Mouse (Mus musculus): ENCODE results near the gene Gm10647. TPM values are rescaled to one million over a fixed set of nuclear protein-coding genes. Genes with fewer than 3 reads are reported as not detected.
"Not testable (repeated sequence)": the region's sequence is repeated elsewhere in the genome, so short reads cannot be mapped to it uniquely, and the experiment has no call there.

The Gm10647 gene
- under 1 TPM in 1 of 2 experiments, not detected in 1; 0.35 TPM for total RNA-seq (2021)
- long read RNA-seq, experiment 1 = 0 reads
- long read RNA-seq, experiment 2 = 0 reads

- DNase-seq = no peak
Measured at GRCm38 (mm10) chr9:66796739-66797138, at the start of gene Gm10647. Gene Gm10647 (plus strand): TSS chr9:66797039.

GRCm38 (mm10) chr9:66748390-66748789 is 48.4 kb upstream of the Gm10647 start:
- DNase-seq = no peak

GRCm38 (mm10) chr9:66752849-66753248 is 44.0 kb upstream of the Gm10647 start:
- no peak for DNase-seq

GRCm38 (mm10) chr9:66760991-66761390 is 35.8 kb upstream of the Gm10647 start:
- no peak for DNase-seq

GRCm38 (mm10) chr9:66768721-66769120 is 28.1 kb upstream of the Gm10647 start:
- DNase-seq = no peak

GRCm38 (mm10) chr9:66769275-66769674 is 27.6 kb upstream of the Gm10647 start:
- no peak for DNase-seq

DNA sequence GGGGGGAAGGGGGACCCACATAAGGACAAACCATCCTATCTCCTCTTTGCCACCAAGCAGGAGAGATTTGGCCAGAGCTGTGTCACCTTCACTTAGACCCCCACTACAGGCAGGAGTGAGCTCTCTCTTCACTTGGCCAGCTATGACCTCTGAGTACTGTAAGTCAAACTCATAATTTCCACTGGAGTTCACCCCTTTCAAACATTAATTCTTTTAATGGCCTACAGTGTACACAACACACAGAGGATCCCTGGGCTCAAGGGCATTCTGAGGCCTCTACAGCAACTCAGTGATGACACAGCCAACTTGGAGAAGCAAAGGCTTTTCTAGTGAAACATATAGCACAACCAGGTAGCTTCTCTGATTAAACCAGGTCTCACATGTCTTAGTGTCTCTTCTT is 26.1 kb upstream of the Gm10647 start:
- no peak for DNase-seq

DNA sequence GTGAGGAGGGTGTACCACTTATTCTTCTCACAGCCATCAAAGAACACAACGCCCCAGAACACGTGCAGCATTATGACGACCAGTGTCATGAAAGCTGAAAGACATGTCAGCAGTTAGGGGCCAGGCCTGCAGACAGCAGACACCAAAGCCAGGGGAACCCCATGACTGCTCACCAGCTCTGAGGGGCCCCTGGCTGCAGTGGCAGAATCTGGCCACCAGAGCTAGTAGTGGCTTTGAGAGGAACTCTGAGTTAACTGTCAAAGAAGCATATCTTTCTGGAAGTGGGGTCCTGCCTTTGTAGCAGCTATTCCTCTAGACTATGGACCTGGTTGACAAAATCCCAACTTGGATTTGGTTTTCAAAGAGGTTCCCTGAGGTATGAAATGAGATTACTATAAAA is 12.3 kb upstream of the Gm10647 start:
- DNase-seq = not testable (repeated sequence)

DNA sequence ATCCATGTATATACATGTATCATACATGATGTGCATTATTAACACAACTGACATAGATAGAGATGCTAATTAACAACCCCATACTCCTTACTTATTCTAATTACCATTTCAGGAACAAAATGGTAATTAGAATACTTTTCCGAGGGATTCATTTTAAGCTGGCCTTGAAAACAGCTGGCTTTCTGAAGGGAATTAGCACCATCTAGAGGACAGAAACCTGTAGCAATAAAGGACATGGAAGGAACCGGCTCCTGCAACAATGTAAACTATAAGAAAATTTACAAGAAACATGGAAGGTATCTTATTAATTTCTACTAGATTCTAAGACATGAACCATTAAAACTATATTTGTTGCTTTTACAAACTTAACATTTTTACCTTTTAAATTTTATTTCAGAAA is 9.0 kb upstream of the Gm10647 start:
- no peak for DNase-seq

GRCm38 (mm10) chr9:66794629-66795463 is 2.0 kb upstream of the Gm10647 start:
- no peak for DNase-seq

GRCm38 (mm10) chr9:66795464-66796324 is 1.1 kb upstream of the Gm10647 start, which contains the start of gene Aph1b:
Gene Aph1b (minus strand): TSS chr9:66795490.
- DNase-seq = peak; percentile 98

DNA sequence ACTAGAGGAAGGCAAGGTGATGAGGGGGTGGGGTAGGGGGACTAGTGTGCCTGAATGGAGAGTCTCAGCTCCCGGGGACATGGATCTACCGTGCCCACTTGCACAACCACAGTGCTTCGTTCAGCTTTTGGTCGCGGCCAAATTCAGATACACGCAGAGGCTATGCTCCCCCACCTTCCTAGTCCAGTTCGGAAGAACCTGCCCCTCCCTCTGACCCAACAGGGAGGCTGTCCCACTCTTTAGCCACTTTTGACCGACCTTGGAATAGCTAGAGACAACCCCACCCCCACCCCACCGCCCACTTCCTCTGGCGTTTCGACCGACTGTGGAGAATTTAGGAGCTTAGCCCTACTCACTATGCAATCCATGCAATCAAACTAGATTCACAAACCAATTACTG is 5.1 kb downstream of the Gm10647 start:
- no peak for DNase-seq

DNA sequence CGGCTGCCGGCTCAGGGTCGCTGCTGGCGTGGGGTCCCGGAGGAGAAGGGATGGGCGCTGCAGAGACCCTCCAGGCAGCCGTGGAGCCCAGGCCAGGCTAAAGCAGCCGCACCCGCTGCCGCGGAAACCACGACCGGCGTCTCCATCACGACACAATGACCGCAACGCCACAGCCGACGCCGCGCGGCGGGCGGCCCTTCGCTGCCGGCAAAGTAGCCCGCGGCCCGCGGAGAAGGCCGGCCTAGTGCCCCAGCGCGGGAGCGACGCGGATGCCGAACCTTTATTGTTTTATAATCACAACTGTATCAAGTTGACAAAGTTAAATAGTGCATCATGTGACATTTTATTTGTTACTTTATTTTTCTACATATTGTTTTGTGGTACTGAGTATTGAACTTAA is 9.1 kb downstream of the Gm10647 start:
- DNase-seq = not testable (repeated sequence)

- DNase-seq = no peak
Measured at GRCm38 (mm10) chr9:66813392-66813791, 16.6 kb downstream of the Gm10647 start.

- no peak for DNase-seq
Measured at GRCm38 (mm10) chr9:66820996-66821395, 24.2 kb downstream of the Gm10647 start.

DNA sequence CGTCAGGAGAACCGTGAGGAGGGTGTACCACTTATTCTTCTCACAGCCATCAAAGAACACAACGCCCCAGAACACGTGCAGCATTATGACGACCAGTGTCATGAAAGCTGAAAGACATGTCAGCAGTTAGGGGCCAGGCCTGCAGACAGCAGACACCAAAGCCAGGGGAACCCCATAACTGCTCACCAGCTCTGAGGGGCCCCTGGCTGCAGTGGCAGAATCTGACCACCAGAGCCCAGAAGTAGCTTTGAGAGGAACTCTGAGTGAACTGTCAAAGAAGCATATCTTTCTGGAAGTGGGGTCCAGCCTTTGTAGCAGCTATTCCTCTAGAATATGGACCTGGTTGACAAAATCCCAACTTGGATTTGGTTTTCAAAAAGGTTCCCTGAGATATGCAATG is 25.4 kb downstream of the Gm10647 start:
- DNase-seq = not testable (repeated sequence)

DNA sequence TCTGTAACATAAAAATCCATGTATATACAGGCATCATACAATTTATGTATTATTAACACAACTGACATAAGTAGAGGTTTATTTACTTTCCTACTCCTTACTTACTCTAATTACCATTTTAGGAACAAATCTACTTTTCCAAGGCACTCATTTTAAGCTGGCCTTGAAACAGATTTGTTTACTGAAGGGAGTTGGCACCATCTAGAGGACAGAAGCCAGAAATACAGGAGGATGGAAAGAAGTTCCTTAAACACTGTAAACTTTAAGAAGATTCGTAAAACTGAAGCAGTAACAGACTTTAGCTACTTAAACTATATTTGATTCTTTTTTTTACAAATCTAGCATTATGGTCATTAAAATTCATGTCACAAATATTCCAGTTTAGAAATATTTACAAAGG is 29.2 kb downstream of the Gm10647 start:
- no peak for DNase-seq

GRCm38 (mm10) chr9:66832366-66832908 is 35.6 kb downstream of the Gm10647 start:
- DNase-seq = no peak

DNA sequence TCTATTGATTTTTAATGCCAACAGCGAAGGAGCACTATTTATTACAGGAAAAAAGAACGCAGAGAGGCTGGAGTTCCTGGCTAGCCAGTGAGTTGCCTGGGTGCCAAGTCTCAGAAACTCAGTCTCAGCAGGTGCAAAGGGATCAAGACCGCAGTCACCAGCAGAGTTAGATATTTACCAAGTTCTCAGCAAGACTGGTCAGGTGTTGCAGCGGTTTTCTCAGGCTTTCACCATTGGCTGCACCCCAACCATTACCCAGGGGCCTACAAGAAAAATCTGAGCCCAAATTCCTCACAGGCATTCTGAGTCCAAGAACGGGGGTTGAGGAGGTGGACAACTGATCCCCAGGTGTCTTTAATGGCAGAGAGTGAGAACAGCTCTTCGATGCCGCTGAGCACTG is 37.0 kb downstream of the Gm10647 start:
- no peak for DNase-seq

- peak; percentile 99 for DNase-seq
Measured at GRCm38 (mm10) chr9:66834318-66835096, 37.7 kb downstream of the Gm10647 start, which contains the start of gene Aph1c. Gene Aph1c (minus strand): TSS chr9:66834726.

DNA sequence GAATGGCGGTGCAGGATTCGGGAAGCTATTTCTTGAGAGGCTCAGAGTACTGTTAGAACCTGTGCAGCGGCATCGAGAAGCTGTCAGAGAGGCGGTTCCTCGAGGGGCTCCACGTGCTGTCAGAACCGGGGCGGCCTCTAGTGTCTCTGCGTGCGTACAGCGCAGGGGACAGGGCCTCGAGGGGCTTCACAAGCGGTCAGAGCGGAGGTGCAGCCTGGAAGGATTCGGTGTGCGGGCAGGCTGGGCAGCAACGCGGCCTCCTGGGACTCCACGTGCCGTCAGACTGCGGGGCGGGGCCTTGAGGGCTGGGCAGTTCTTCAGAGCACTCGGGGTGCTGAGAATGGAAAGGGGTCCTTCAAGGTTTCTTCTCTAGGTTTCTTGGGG is 38.2 kb downstream of the Gm10647 start:
- DNase-seq = no peak

DNA sequence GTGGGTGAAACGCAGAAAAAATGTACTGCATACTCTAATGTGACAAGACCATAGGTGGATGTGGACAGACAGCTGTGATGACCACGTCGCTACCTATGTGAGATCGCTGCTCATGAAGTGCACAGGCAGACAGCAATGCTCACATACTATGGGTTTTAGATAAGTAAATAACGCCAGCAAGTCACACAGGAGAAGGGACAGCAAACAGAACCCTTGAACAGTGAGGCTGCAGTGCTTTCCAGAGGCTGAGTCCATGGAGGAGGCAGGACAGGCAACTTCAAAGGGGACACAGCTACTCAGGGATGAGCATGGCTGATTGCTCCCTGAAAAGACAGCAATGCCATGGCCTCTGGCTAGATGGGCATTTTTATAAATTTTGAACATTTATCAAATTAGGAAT is 50.0 kb downstream of the Gm10647 start:
- no peak for DNase-seq
